Mouse (Mus musculus) ES-E14 (cell line): ENCODE data around the gene Gja1. TPM values are rescaled to one million over a fixed set of nuclear protein-coding genes. Genes with fewer than 3 reads are reported as not detected.
A peak's percentile ranks its signal among the peaks of the same experiment; 100 is the strongest.
"Not testable (repeated sequence)": the region's sequence is repeated elsewhere in the genome, so short reads cannot be mapped to it uniquely, and the experiment has no call there.

Experiments
- DNase-seq: peaks from one replicate; pipeline ENCODE4 v3.0.0-alpha.2; 2013; ENCODE audit warnings: low read depth, low spot score
- H3K27ac ChIP-seq: 2 replicates; pipeline ENCODE4 v1.5.1; 2012; ENCODE audit warnings: low read depth, mild to moderate bottlenecking, low read length, moderate library complexity, mixed read lengths; ENCODE audit not compliant: poor library complexity, insufficient read depth, severe bottlenecking
- H3K36me3 ChIP-seq: 2 replicates; pipeline ENCODE4 v1.6.1; 2012; ENCODE audit warnings: mild to moderate bottlenecking, low read length, moderate library complexity, mixed read lengths; ENCODE audit not compliant: control insufficient read depth, poor library complexity, insufficient read depth, severe bottlenecking
- H3K4me1 ChIP-seq, 2 experiments: fragments of 150-350 bp in 1 of 2; sonication (generic) in 1 of 2; 2 replicates each; pipeline ENCODE4 v1.6.1; 2012; ENCODE audit warnings: low read length in 2 of 2, mild to moderate bottlenecking in 1 of 2, mixed read lengths in 1 of 2; ENCODE audit not compliant: control insufficient read depth in 2 of 2, insufficient read depth in 2 of 2, poor library complexity in 1 of 2
- H3K4me3 ChIP-seq, 2 experiments: fragments of 150-350 bp in 1 of 2; sonication (generic) in 1 of 2; 2 replicates each; pipeline ENCODE4 v1.5.1; 2012; ENCODE audit warnings: low read length in 2 of 2, low read depth in 1 of 2, mild to moderate bottlenecking in 1 of 2, mixed read lengths in 1 of 2; ENCODE audit not compliant: insufficient read depth in 1 of 2, poor library complexity in 1 of 2, severe bottlenecking in 1 of 2
- H3K9ac ChIP-seq: 2 replicates; pipeline ENCODE4 v1.6.1; 2012; ENCODE audit warnings: low read depth, mild to moderate bottlenecking, low read length, mixed read lengths; ENCODE audit not compliant: poor library complexity, insufficient read depth, severe bottlenecking
- H3K9me3 ChIP-seq: fragments of 150-350 bp; sonication (generic); 2 replicates; pipeline ENCODE4 v1.6.1; 2012; ENCODE audit warnings: low read depth, mild to moderate bottlenecking, low read length; ENCODE audit not compliant: control insufficient read depth, insufficient read depth
- CHD2 ChIP-seq: IDR thresholded peaks from 2 replicates; pipeline ENCODE4 v1.6.1; 2014; ENCODE audit warnings: mild to moderate bottlenecking, low read depth, low read length, inconsistent platforms
- HCFC1 ChIP-seq: IDR thresholded peaks from 2 replicates; pipeline ENCODE4 v1.6.1; 2012; ENCODE audit warnings: low read length, inconsistent platforms, borderline replicate concordance; ENCODE audit not compliant: insufficient read depth
- MAFK ChIP-seq: IDR thresholded peaks from 2 replicates; pipeline ENCODE4 v1.6.1; 2014; ENCODE audit warnings: mild to moderate bottlenecking, low read depth, low read length, inconsistent platforms; ENCODE audit not compliant: insufficient read depth
- ZC3H11A ChIP-seq: IDR thresholded peaks from 2 replicates; pipeline ENCODE4 v1.6.1; 2012; ENCODE audit warnings: low read depth, mild to moderate bottlenecking, inconsistent platforms, low read length, borderline replicate concordance
- ZNF384 ChIP-seq: IDR thresholded peaks from 2 replicates; pipeline ENCODE4 v1.6.1; 2012; ENCODE audit warnings: low read depth, low read length, inconsistent platforms
- in situ Hi-C, 2 experiments: fragments of 600-800 bp; cut with MboI; formaldehyde crosslinking; loops; one replicate each; pipeline ENCODE4 v1.15.1; 2025; ENCODE audit warnings: low sequenced_read_pairs in 2 of 2, inconsistent platforms in 1 of 2; ENCODE audit not compliant: unreplicated experiment in 2 of 2
- total RNA-seq: library from RNA; depleted of rRNA; stranded (reverse); fragments of 300-350 nt; gene quantifications from 2 replicates; pipeline ENCODE4 v1.2.3, GENCODE M21; 2012

The Gja1 gene
- total RNA-seq, 1 experiment = 156 TPM

- in situ Hi-C loops = loop anchor here in 1 of 2 experiments (25.0 kb wide), 1 partner anchor 1093 kb away; the partner anchor contains the start of gene Hsf2
- H3K4me3 ChIP-seq, H3K27ac ChIP-seq, H3K4me1 ChIP-seq, H3K9ac ChIP-seq, DNase-seq, H3K36me3 ChIP-seq, H3K9me3 ChIP-seq: not testable (repeated sequence)
- TF ChIP-seq ZNF384 = peak; percentile 90
These were observed 16.8 kb downstream of the Gja1 start for GRCm38 (mm10) chr10:56393815-56394417.

- in situ Hi-C loops = loop anchor here in 1 of 2 experiments (25.0 kb wide), 1 partner anchor 1089 kb away; the partner anchor contains the start of gene Hsf2
- H3K36me3 ChIP-seq = no peaks in the 10 kb centered on the region
- no peak overlapping the region for H3K9ac ChIP-seq
- H3K4me3 ChIP-seq = no peak overlapping the region
- no peak for DNase-seq
- no peaks in the 10 kb centered on the region for H3K9me3 ChIP-seq
- TF ChIP-seq MAFK = no peak
- TF ChIP-seq CHD2 = no peak
- TF ChIP-seq ZC3H11A = no peak
- TF ChIP-seq HCFC1 = no peak
- TF ChIP-seq ZNF384 = no peak
- no peak overlapping the region for H3K27ac ChIP-seq
- peaks cover 0 to 3% of the 10 kb centered on the region in 2 experiments; a peak in 2 of 4 replicates for H3K4me1 ChIP-seq
These were observed 20.7 kb downstream of the Gja1 start for GRCm38 (mm10) chr10:56397875-56398274.

- DNase-seq = no peak
- Histone ChIP-seq H3K9ac (no peak overlapping the region), H3K27ac (no peak overlapping the region), H3K36me3 (no peaks in the 10 kb centered on the region), H3K4me3 (no peak overlapping the region), H3K4me1 (peaks cover 0 to 3% of the 10 kb centered on the region in 2 experiments; a peak in 2 of 4 replicates), H3K9me3 (no peaks in the 10 kb centered on the region)
- in situ Hi-C loops = loop anchor here in 1 of 2 experiments (25.0 kb wide), 1 partner anchor 1089 kb away; the partner anchor contains the start of gene Hsf2
- TF ChIP-seq HCFC1 = no peak
- no peak for TF ChIP-seq ZNF384
- no peak for TF ChIP-seq ZC3H11A
- TF ChIP-seq MAFK = no peak
- TF ChIP-seq CHD2 = no peak
These were observed 21.2 kb downstream of the Gja1 start for GRCm38 (mm10) chr10:56398310-56398709.

GRCm38 (mm10) chr10:56401396-56401795 lies 24.3 kb downstream of the Gja1 start:
- H3K27ac ChIP-seq, H3K36me3 ChIP-seq, DNase-seq, H3K9me3 ChIP-seq, H3K9ac ChIP-seq, in situ Hi-C loops, H3K4me1 ChIP-seq, H3K4me3 ChIP-seq: not testable (repeated sequence)

GRCm38 (mm10) chr10:56405934-56406333 lies 28.8 kb downstream of the Gja1 start:
- in situ Hi-C loops = no loop called here
- no peaks in the 10 kb centered on the region for H3K9me3 ChIP-seq
- H3K9ac ChIP-seq = no peak overlapping the region
- no peak overlapping the region for H3K4me3 ChIP-seq
- H3K4me1 ChIP-seq = peaks cover 0 to 3% of the 10 kb centered on the region in 2 experiments; a peak in 2 of 4 replicates
- H3K36me3 ChIP-seq = no peaks in the 10 kb centered on the region
- DNase-seq = no peak
- no peak for TF ChIP-seq MAFK
- TF ChIP-seq ZNF384 = no peak
- no peak for TF ChIP-seq ZC3H11A
- no peak for TF ChIP-seq HCFC1
- no peak for TF ChIP-seq CHD2
- H3K27ac ChIP-seq = no peak overlapping the region
